Mouse (Mus musculus) brain, embryonic 14.5 days (tissue): Measurements from ENCODE around the gene Mrpl40.
A peak's percentile ranks its signal among the peaks of the same experiment; 100 is the strongest.

Experiments
- CTCF ChIP-seq: fragments of 200-500 bp; IDR thresholded peaks from 2 replicates; pipeline ENCODE4 v1.5.1; 2012; ENCODE audit warnings: inconsistent platforms, mild to moderate bottlenecking, moderate library complexity, borderline replicate concordance; ENCODE audit not compliant: insufficient read depth, insufficient read length; ENCODE audit errors: extremely low read depth
- POLR2A ChIP-seq: fragments of 200-500 bp; IDR thresholded peaks from 2 replicates; pipeline ENCODE4 v1.6.1; 2012; ENCODE audit warnings: mild to moderate bottlenecking, inconsistent platforms, borderline replicate concordance; ENCODE audit not compliant: poor library complexity, insufficient read depth, insufficient read length, severe bottlenecking; ENCODE audit errors: extremely low read depth

DNA sequence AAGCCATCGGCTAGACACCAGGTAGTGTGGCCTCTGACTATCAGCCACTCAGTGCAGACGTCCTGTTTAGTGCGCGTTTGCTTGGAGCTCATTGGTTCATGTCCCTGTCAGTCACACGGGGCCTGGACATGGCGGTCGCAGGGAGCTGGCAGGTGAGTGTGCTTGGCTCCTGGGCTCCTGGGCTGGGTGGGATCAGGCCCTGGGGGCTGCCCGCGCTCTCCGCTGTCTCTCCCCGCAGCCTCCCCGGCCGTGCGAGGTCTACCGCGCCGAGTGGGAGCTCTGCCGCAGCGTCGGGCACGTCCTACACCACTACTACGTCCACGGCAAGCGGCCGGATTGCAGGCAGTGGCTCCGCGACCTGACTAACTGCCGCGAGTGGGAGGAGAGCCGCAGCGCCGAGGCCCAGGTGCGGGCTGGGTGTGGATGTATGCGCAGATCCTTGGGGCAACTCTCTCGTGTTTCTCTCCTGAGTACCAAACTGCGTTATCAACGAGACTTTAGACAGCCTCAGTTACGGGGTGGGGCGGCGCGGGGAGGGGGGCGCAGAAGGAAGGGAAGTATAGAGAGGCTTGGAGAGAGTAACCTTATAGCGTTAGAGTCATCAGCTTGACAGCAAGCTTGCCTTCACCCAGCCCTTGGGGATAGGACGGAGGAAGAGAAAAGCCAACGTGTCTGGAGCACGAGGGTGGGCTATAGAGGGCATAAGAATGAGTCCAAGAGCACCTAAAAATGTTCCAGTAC lies 40.0 kb downstream of the Mrpl40 start, which contains the start of the genes 2510002D24Rik and Gm28539:
- TF ChIP-seq POLR2A = peak; percentile 59; the same call in 1 of the 2 replicates
- no peak for TF ChIP-seq CTCF
